Mouse (Mus musculus): ENCODE results near the gene Gale. TPM values are rescaled to one million over a fixed set of nuclear protein-coding genes. Genes with fewer than 3 reads are reported as not detected.

Gene Gale
- polyA plus RNA-seq, 1 experiment from 2014 or later, result 50.5 TPM

Other genes with a start within 250 kb of the Gale start
- 0.33 and 0.35 TPM in 2 replicates for gene Il22ra1, start 235.6 kb upstream of the Gale start, polyA plus RNA-seq (2014; fragmentation: Nextera tagmentation; extraction: Ambion mirVana)
- 9.9 and 10.2 TPM in 2 replicates for gene Myom3, start 204.0 kb upstream of the Gale start, polyA plus RNA-seq (2014; fragmentation: Nextera tagmentation; extraction: Ambion mirVana)
- gene Srsf10, start 108.0 kb upstream of the Gale start, polyA plus RNA-seq (2014; fragmentation: Nextera tagmentation; extraction: Ambion mirVana), result 212 and 235 TPM in 2 replicates
- gene Pnrc2, start 89.9 kb upstream of the Gale start, polyA plus RNA-seq (2014; fragmentation: Nextera tagmentation; extraction: Ambion mirVana), result 158 and 162 TPM in 2 replicates
- gene Cnr2, start 68.3 kb upstream of the Gale start, polyA plus RNA-seq (2014; fragmentation: Nextera tagmentation; extraction: Ambion mirVana), result 0.69 and 1.1 TPM in 2 replicates
- gene Fuca1, start 43.0 kb upstream of the Gale start, polyA plus RNA-seq (2014; fragmentation: Nextera tagmentation; extraction: Ambion mirVana), result 70.2 and 79.5 TPM in 2 replicates
- 81.7 and 89.4 TPM in 2 replicates for gene Hmgcl, start 17.3 kb upstream of the Gale start, polyA plus RNA-seq (2014; fragmentation: Nextera tagmentation; extraction: Ambion mirVana)
- gene Lypla2, start 8.9 kb downstream of the Gale start, polyA plus RNA-seq (2014; fragmentation: Nextera tagmentation; extraction: Ambion mirVana), result 87.6 and 97.8 TPM in 2 replicates
- 48.3 and 51.4 TPM in 2 replicates for gene Pithd1, start 23.5 kb downstream of the Gale start, polyA plus RNA-seq (2014; fragmentation: Nextera tagmentation; extraction: Ambion mirVana)
- gene Eloa, start 58.0 kb downstream of the Gale start, polyA plus RNA-seq (2014; fragmentation: Nextera tagmentation; extraction: Ambion mirVana), result 47.2 and 48.0 TPM in 2 replicates
- gene Rpl11, start 89.7 kb downstream of the Gale start, polyA plus RNA-seq (2014; fragmentation: Nextera tagmentation; extraction: Ambion mirVana), result 528 and 551 TPM in 2 replicates
- gene Id3, start 179.8 kb downstream of the Gale start, polyA plus RNA-seq (2014; fragmentation: Nextera tagmentation; extraction: Ambion mirVana), result 404 and 407 TPM in 2 replicates
- gene E2f2, start 208.7 kb downstream of the Gale start, polyA plus RNA-seq (2014; fragmentation: Nextera tagmentation; extraction: Ambion mirVana), result 7.9 and 10.1 TPM in 2 replicates
- 8.1 and 11.3 TPM in 2 replicates for gene Asap3, start 242.6 kb downstream of the Gale start, polyA plus RNA-seq (2014; fragmentation: Nextera tagmentation; extraction: Ambion mirVana)

Data from embryonic facial prominence, embryonic 14.5 days (tissue).